Mouse (Mus musculus): ENCODE data around the gene Ccnd3. TPM values are rescaled to one million over a fixed set of nuclear protein-coding genes. Genes with fewer than 3 reads are reported as not detected.
A peak's percentile ranks its signal among the peaks of the same experiment; 100 is the strongest.

Gene Ccnd3
- polyA plus RNA-seq, 1 experiment from 2014 or later = 74.3 TPM

DNA sequence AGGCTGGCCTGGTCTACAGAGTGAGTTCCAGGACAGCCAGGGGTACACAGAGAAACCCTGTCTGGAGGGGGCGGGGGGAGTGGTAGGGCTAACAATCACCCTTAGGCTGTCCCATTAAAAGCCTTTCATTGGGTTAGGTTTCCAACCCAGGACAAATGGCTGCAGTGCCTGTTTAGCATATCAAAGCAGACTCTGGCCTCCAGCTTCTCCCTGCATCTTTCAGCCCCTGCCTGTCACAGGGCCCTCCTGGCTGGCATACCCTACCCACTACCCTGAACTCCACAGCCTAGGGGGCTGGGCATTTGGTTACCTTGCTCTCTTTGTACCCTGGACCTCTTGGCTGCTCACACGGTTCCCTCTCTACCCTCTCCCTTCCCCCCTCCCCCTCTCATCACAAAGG, 61.3 kb downstream of the Ccnd3 start:
- no peak overlapping the region for H3K27ac ChIP-seq
- H3K36me3 ChIP-seq = no peaks in the 10 kb centered on the region
- H3K4me2 ChIP-seq = no peak overlapping the region
- 11% methylated on average over 2 of the region's 2 CpGs for WGBS
- H3K4me1 ChIP-seq (replicated peaks) = no peaks in the 10 kb centered on the region
- H3K27me3 ChIP-seq = no peaks in the 10 kb centered on the region
- no peak overlapping the region for H3K4me3 ChIP-seq
- no peak for ATAC-seq (ENCODE audit: low FRiP score)
- no peaks in the 10 kb centered on the region for H3K9me3 ChIP-seq
- no peak overlapping the region for H3K9ac ChIP-seq

GRCm38 (mm10) chr17:47567271-47567670, 62.4 kb downstream of the Ccnd3 start:
- Histone ChIP-seq H3K27ac (no peak overlapping the region), H3K4me3 (no peak overlapping the region), H3K4me1 (replicated peaks) (no peaks in the 10 kb centered on the region), H3K9me3 (no peaks in the 10 kb centered on the region), H3K9ac (no peak overlapping the region), H3K36me3 (no peaks in the 10 kb centered on the region), H3K27me3 (no peaks in the 10 kb centered on the region), H3K4me2 (no peak overlapping the region)
- ATAC-seq (ENCODE audit: low FRiP score) = no peak
- WGBS = 75% methylated on average over 3 of the region's 3 CpGs

- no peak overlapping the region for H3K9ac ChIP-seq
- H3K4me2 ChIP-seq = no peak overlapping the region
- no peaks in the 10 kb centered on the region for H3K4me1 ChIP-seq (replicated peaks)
- no peak overlapping the region for H3K4me3 ChIP-seq
- 98% methylated on average over 3 of the region's 3 CpGs for WGBS
- H3K27me3 ChIP-seq = no peaks in the 10 kb centered on the region
- H3K27ac ChIP-seq = no peak overlapping the region
- no peaks in the 10 kb centered on the region for H3K9me3 ChIP-seq
- no peak for ATAC-seq (ENCODE audit: low FRiP score)
- no peaks in the 10 kb centered on the region for H3K36me3 ChIP-seq
These were observed 63.5 kb downstream of the Ccnd3 start for GRCm38 (mm10) chr17:47568389-47568788.

DNA sequence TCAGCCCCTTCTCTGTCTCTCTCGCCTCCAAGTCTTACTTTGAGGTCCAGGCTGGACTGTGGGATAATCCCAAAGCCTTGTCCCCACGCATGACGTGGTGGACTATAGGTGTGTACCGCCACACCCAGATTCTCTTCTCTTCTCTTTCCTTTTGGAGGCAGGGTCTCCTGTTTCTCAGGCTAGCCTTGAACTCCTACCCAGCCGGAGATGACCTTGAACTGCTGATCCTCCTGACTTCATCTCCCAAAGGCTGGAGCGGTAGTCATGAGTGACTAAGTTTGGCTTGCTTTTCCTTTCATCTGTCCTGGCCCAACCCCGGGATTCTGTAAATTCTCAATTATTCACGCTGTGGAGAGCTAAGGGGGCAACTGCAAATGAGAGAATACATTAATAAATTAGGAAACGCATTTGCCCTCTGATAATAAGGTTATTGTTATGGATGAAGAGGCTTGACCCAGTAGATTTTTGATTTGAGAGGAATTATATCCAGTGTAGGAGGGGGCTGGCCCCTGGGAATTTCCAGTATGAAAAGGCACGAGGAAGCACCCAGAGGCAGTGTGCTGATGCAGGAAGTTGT, 64.2 kb downstream of the Ccnd3 start:
- no peak for ATAC-seq (ENCODE audit: low FRiP score)

DNA sequence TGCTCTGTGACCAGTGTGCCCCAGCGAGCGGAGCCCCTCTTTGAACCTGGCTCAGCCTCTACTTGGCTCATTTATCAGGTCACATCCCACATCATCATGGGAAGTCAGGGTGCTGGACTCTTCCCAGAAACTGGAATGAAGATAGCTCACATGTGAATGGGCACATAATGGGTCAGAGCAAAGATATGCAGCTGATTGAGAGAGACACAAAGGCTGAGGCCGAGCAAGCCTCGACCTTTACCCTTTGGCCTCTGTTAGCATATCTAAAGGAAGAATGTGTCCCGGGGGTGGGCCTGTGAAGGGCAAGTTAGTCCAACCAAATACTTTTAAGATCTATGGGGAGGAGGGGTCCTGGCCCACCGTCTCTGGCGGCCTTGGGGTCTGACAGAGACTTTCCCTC, 66.8 kb downstream of the Ccnd3 start:
- WGBS = 16% methylated on average over 7 of the region's 7 CpGs
- H3K9ac ChIP-seq = no peak overlapping the region
- H3K4me3 ChIP-seq = no peak overlapping the region
- H3K27me3 ChIP-seq = no peaks in the 10 kb centered on the region
- H3K4me1 ChIP-seq (replicated peaks) = no peaks in the 10 kb centered on the region
- H3K4me2 ChIP-seq = no peak overlapping the region
- ATAC-seq (ENCODE audit: low FRiP score) = no peak
- H3K9me3 ChIP-seq = no peaks in the 10 kb centered on the region
- H3K27ac ChIP-seq = no peak overlapping the region
- H3K36me3 ChIP-seq = no peaks in the 10 kb centered on the region

More for the DNA sequence above, 64.2 kb downstream of the Ccnd3 start:
- Histone ChIP-seq H3K9me3 (no peaks in the 10 kb centered on the region), H3K9ac (no peak overlapping the region), H3K4me1 (replicated peaks) (no peaks in the 10 kb centered on the region), H3K27me3 (no peaks in the 10 kb centered on the region), H3K4me2 (no peak overlapping the region), H3K27ac (no peak overlapping the region), H3K4me3 (no peak overlapping the region), H3K36me3 (no peaks in the 10 kb centered on the region)
- WGBS = 44% methylated on average over 10 of the region's 10 CpGs

DNA sequence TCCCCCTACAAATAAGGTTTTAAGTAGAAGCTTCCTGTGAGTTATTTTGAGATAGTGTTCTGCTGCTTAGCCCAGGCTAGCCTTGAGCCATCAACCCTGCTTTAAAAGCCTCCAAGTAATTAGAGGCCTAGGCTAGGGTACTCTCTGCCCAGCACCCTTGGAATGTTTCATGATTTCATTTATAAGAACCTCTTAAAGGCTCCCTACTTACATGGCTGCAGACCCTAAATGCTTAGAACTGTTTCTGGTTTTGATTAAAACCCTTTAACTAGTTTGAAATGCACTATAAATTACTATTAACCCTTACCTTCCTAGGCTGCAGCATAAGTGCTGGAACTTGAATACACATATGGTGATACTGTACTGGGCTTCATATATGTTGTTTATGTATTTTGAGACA, 67.6 kb downstream of the Ccnd3 start:
- H3K27me3 ChIP-seq = no peaks in the 10 kb centered on the region
- H3K4me1 ChIP-seq (replicated peaks) = no peaks in the 10 kb centered on the region
- H3K4me2 ChIP-seq = no peak overlapping the region
- H3K9me3 ChIP-seq = no peaks in the 10 kb centered on the region
- no peaks in the 10 kb centered on the region for H3K36me3 ChIP-seq
- H3K4me3 ChIP-seq = no peak overlapping the region
- no peak overlapping the region for H3K27ac ChIP-seq
- no peak overlapping the region for H3K9ac ChIP-seq
- no peak for ATAC-seq (ENCODE audit: low FRiP score)

- Histone ChIP-seq H3K36me3 (no peaks in the 10 kb centered on the region), H3K27me3 (no peaks in the 10 kb centered on the region), H3K4me1 (replicated peaks) (no peaks in the 10 kb centered on the region), H3K4me2 (no peak overlapping the region), H3K9ac (no peak overlapping the region), H3K4me3 (no peak overlapping the region), H3K9me3 (no peaks in the 10 kb centered on the region), H3K27ac (no peak overlapping the region)
- WGBS = 80% methylated on average over 8 of the region's 8 CpGs
- ATAC-seq (ENCODE audit: low FRiP score) = no peak
These were observed 69.2 kb downstream of the Ccnd3 start for GRCm38 (mm10) chr17:47574028-47574427.

DNA sequence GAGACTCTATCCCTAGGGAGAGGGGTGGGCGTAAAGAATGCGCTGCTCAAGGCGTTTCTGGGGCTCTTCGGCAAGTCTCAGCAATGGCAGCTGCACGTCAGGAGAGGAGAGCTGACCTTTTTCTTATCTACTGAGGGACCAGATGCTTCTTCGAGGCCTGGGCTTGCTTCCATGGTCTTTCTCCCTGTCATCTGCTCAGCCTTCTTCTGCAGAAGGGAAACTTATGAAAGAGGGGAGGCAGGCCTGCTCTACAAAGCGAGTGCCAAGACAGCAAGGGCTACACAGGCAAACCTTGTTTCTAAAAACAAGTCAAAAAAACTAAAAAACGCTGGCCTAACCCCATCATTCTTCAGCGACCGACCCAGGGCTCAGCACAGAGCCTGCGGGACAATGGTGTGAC, 70.0 kb downstream of the Ccnd3 start:
- Histone ChIP-seq H3K9ac (no peak overlapping the region), H3K36me3 (no peaks in the 10 kb centered on the region), H3K4me2 (no peak overlapping the region), H3K4me1 (replicated peaks) (no peaks in the 10 kb centered on the region), H3K27me3 (no peaks in the 10 kb centered on the region), H3K4me3 (no peak overlapping the region), H3K27ac (no peak overlapping the region), H3K9me3 (no peaks in the 10 kb centered on the region)
- no peak for ATAC-seq (ENCODE audit: low FRiP score)
- WGBS = 72% methylated on average over 11 of the region's 11 CpGs

DNA sequence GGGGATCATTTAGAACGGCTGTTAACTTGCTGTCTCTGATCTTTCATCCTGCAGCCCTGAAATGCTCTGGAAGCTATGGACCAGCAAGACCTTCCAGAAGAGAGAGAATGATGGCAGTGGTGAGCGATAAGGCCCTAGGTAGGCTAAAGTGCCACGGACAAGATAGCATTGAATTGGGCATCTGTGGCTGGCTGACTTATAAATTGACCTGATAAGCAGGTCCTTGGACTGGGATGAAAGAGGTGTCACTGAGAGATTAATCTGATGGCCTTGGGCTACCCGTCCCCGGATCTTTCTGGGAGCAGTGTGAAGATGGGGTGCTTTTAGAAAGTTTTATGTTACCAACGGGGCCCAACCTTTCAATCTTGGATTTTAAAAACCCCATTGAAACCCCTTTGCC, 73.8 kb downstream of the Ccnd3 start:
- Histone ChIP-seq H3K4me2 (no peak overlapping the region), H3K9ac (no peak overlapping the region), H3K36me3 (no peaks in the 10 kb centered on the region), H3K9me3 (no peaks in the 10 kb centered on the region), H3K4me3 (no peak overlapping the region), H3K4me1 (replicated peaks) (no peaks in the 10 kb centered on the region), H3K27ac (no peak overlapping the region), H3K27me3 (no peaks in the 10 kb centered on the region)
- 90% methylated on average over 6 of the region's 6 CpGs for WGBS
- no peak for ATAC-seq (ENCODE audit: low FRiP score)

DNA sequence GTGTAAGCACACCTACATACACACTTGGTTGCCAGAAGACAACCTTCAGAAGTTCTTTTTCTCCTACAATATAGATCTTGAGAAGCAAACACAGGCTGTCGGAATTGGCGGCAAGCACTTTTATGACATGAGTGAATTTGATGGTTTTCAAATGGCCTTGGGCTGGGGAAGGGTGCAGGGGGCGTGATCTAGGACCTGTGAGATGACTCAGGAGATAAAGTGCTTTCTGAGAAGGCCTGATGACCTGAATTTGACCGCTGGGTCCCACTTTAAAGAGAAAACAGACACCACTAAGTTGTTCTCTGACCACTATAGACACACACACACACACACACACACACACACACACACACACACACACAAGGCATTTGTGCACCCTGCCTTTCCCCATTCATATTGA, 76.1 kb downstream of the Ccnd3 start:
- H3K4me2 ChIP-seq = no peak overlapping the region
- H3K9me3 ChIP-seq = no peaks in the 10 kb centered on the region
- no peak overlapping the region for H3K27ac ChIP-seq
- H3K9ac ChIP-seq = no peak overlapping the region
- H3K36me3 ChIP-seq = no peaks in the 10 kb centered on the region
- no peak for ATAC-seq (ENCODE audit: low FRiP score)
- H3K4me3 ChIP-seq = no peak overlapping the region
- no peaks in the 10 kb centered on the region for H3K4me1 ChIP-seq (replicated peaks)
- 87% methylated on average over 4 of the region's 4 CpGs for WGBS
- no peaks in the 10 kb centered on the region for H3K27me3 ChIP-seq

GRCm38 (mm10) chr17:47588517-47588916, 83.7 kb downstream of the Ccnd3 start:
- Histone ChIP-seq H3K27ac (no peak overlapping the region), H3K4me1 (replicated peaks) (peaks cover 6% of the 10 kb centered on the region), H3K4me2 (no peak overlapping the region), H3K9ac (no peak overlapping the region), H3K27me3 (0 out of 2 replicates have a peak, but pooled peaks cover 2% of the 10 kb centered on the region), H3K36me3 (no peaks in the 10 kb centered on the region), H3K4me3 (no peak overlapping the region), H3K9me3 (no peaks in the 10 kb centered on the region)
- 91% methylated on average over 8 of the region's 8 CpGs for WGBS
- ATAC-seq (ENCODE audit: low FRiP score) = no peak

DNA sequence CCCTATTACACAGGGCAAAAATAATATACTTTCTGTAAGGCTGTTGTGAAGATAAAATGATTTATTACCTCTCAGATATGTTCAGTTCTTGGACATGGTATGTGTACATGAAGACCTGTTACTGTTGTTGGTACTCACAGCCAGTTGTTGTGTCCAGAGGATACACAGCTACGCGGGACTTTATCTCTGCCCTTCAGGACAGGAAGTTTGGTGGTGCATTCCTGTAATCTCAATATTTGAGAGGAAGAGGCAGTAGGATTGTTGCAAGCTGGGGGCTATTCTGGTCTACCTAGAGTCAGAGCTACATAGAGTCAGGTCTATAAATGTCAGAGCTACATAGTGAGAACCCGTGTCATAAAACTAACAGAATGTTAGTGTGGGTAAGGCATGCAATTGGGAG, 86.2 kb downstream of the Ccnd3 start:
- Histone ChIP-seq H3K4me2 (no peak overlapping the region), H3K9me3 (no peaks in the 10 kb centered on the region), H3K4me3 (no peak overlapping the region), H3K4me1 (replicated peaks) (peaks cover 31% of the 10 kb centered on the region), H3K27me3 (0 out of 2 replicates have a peak, but pooled peaks cover 5% of the 10 kb centered on the region), H3K9ac (no peak overlapping the region), H3K27ac (no peak overlapping the region), H3K36me3 (no peaks in the 10 kb centered on the region)
- no peak for ATAC-seq (ENCODE audit: low FRiP score)
- 88% methylated on average over 3 of the region's 3 CpGs for WGBS

DNA sequence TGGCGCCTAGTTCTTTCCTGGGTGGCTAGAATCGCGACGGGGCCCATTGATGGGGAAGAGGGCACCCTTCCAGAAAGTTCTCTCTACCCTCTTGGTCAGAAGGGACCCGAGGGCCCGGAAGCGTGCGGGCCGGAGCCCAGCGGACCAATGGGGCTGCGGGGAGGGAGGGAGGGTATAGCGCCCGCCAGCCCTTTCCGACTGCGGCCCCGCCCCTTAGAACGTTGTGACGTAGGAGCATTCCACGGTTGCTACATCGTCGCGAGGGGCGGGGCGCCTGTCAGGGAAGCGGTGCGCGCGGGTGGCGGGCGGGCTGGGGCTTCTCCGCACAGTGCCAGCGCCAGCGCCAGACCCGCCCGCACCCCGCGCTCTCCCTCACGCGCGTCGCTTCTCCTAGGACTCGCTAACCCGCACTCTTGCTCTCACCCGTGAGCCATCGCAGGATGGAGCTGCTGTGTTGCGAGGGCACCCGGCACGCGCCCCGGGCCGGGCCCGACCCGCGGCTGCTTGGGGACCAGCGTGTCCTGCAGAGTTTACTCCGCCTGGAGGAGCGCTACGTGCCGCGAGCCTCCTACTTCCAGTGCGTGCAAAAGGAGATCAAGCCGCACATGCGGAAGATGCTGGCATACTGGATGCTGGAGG, 88.5 kb downstream of the Ccnd3 start:
- peaks cover 52% of the 10 kb centered on the region for H3K4me1 ChIP-seq (replicated peaks)
- under 1% methylated on average over 52 of the region's 63 CpGs for WGBS
- H3K4me3 ChIP-seq = peak overlapping the region; percentile 73
- H3K9ac ChIP-seq = peak overlapping the region; percentile 85
- H3K9me3 ChIP-seq = no peaks in the 10 kb centered on the region
- H3K27ac ChIP-seq = peak overlapping the region; percentile 88
- ATAC-seq (ENCODE audit: low FRiP score) = peak; percentile 90
- 0 out of 2 replicates have a peak, but pooled peaks cover 6% of the 10 kb centered on the region for H3K27me3 ChIP-seq
- no peaks in the 10 kb centered on the region for H3K36me3 ChIP-seq
- peak overlapping the region; percentile 98 for H3K4me2 ChIP-seq
